Mouse (Mus musculus) forebrain, embryonic 15.5 days (tissue): ENCODE data around the gene Ifit3. TPM values are rescaled to one million over a fixed set of nuclear protein-coding genes. Genes with fewer than 3 reads are reported as not detected.
"Not testable (repeated sequence)": the region's sequence is repeated elsewhere in the genome, so short reads cannot be mapped to it uniquely, and the experiment has no call there.

Experiments used
- ATAC-seq: fragments of 200-750 bp; cut with Nextera tagmentation; replicated peaks from 2 replicates; pipeline ENCODE4 v1.8.0; 2017; ENCODE audit warnings: mild to moderate bottlenecking, moderate TSS enrichment, moderate library complexity
- H3K27ac ChIP-seq: fragments of 300-500 bp; sonication (generic); replicated peaks from 2 replicates; pipeline ENCODE4 v1.5.1; 2015; ENCODE audit warnings: mild to moderate bottlenecking, inconsistent platforms
- H3K27me3 ChIP-seq: fragments of 300-500 bp; sonication (generic); 2 replicates; pipeline ENCODE4 v1.6.1; 2015; ENCODE audit warnings: inconsistent platforms
- H3K36me3 ChIP-seq: fragments of 300-500 bp; sonication (generic); 2 replicates; pipeline ENCODE4 v1.6.1; 2015; ENCODE audit warnings: mild to moderate bottlenecking, inconsistent platforms
- H3K4me1 ChIP-seq: fragments of 300-500 bp; sonication (generic); 2 replicates; pipeline ENCODE4 v1.6.1; 2015; ENCODE audit warnings: inconsistent platforms
- H3K4me2 ChIP-seq: fragments of 300-500 bp; sonication (generic); replicated peaks from 2 replicates; pipeline ENCODE4 v1.6.1; 2015; ENCODE audit warnings: mild to moderate bottlenecking, inconsistent platforms
- H3K4me3 ChIP-seq: fragments of 300-500 bp; sonication (generic); 2 replicates; pipeline ENCODE4 v1.5.1; 2015; ENCODE audit warnings: mild to moderate bottlenecking, inconsistent platforms
- H3K9ac ChIP-seq: fragments of 300-500 bp; sonication (generic); replicated peaks from 2 replicates; pipeline ENCODE4 v1.6.1; 2015; ENCODE audit warnings: mild to moderate bottlenecking, inconsistent platforms
- H3K9me3 ChIP-seq: fragments of 300-500 bp; sonication (generic); 2 replicates; pipeline ENCODE4 v1.6.1; 2016; ENCODE audit warnings: inconsistent platforms
- WGBS: fragments of 180-500 bp; shearing (Covaris S2); methylation state at CpG from one replicate; pipeline ENCODE4 v1.1.7; 2015; ENCODE audit warnings: mixed read lengths; 5-methylcytosine and 5-hydroxymethylcytosine counted together
- polyA plus RNA-seq: library from polyadenylated mRNA; unstranded; fragments of >200 nt; fragmentation: Nextera tagmentation; extraction: Ambion mirVana; gene quantifications from 2 replicates; pipeline ENCODE4 v1.2.1, GENCODE M21; 2015

The Ifit3 gene
- polyA plus RNA-seq, 1 experiment from 2014 or later, result 1.1 TPM

- not testable (repeated sequence) for H3K4me3 ChIP-seq, H3K4me2 ChIP-seq, H3K27ac ChIP-seq, H3K9me3 ChIP-seq, H3K9ac ChIP-seq, H3K27me3 ChIP-seq, H3K4me1 ChIP-seq, H3K36me3 ChIP-seq, ATAC-seq
- WGBS, result 75% methylated on average over 3 of the region's 3 CpGs
Observed at GRCm38 (mm10) chr19:34594523-34594922, 11.2 kb downstream of the Ifit3 start.

- Histone ChIP-seq H3K27ac (no peak overlapping the region), H3K9me3 (no peaks in the 10 kb centered on the region), H3K36me3 (no peaks in the 10 kb centered on the region), H3K27me3 (no peaks in the 10 kb centered on the region), H3K4me3 (no peak overlapping the region), H3K9ac (no peak overlapping the region), H3K4me2 (no peak overlapping the region), H3K4me1 (0 out of 2 replicates have a peak, but pooled peaks cover 3% of the 10 kb centered on the region)
- no peak for ATAC-seq
Observed at GRCm38 (mm10) chr19:34596811-34597210, 13.5 kb downstream of the Ifit3 start.

- 67% methylated on average over 2 of the region's 2 CpGs for WGBS
- peak; percentile 72; the same call in 1 of the 2 replicates for ATAC-seq
Observed at GRCm38 (mm10) chr19:34598341-34598740, 15.0 kb downstream of the Ifit3 start.

GRCm38 (mm10) chr19:34599250-34599649, 15.9 kb downstream of the Ifit3 start:
- not testable (repeated sequence) for H3K4me1 ChIP-seq, H3K4me3 ChIP-seq, H3K27me3 ChIP-seq, H3K27ac ChIP-seq, H3K36me3 ChIP-seq, H3K4me2 ChIP-seq, ATAC-seq, H3K9ac ChIP-seq, H3K9me3 ChIP-seq

More at GRCm38 (mm10) chr19:34598341-34598740, 15.0 kb downstream of the Ifit3 start:
- H3K36me3 ChIP-seq, result no peaks in the 10 kb centered on the region
- H3K4me3 ChIP-seq, result no peak overlapping the region
- no peak overlapping the region for H3K9ac ChIP-seq
- H3K9me3 ChIP-seq, result no peaks in the 10 kb centered on the region
- 0 out of 2 replicates have a peak, but pooled peaks cover 3% of the 10 kb centered on the region for H3K4me1 ChIP-seq
- no peak overlapping the region for H3K27ac ChIP-seq
- H3K27me3 ChIP-seq, result no peaks in the 10 kb centered on the region
- no peak overlapping the region for H3K4me2 ChIP-seq

GRCm38 (mm10) chr19:34601888-34602287, 18.6 kb downstream of the Ifit3 start, which contains the start of gene Ifit1bl1:
Gene Ifit1bl1 (minus strand): TSS chr19:34601956.
- not testable (repeated sequence) for H3K4me2 ChIP-seq, H3K9me3 ChIP-seq, H3K4me3 ChIP-seq, H3K27me3 ChIP-seq, H3K27ac ChIP-seq, ATAC-seq, H3K9ac ChIP-seq, H3K36me3 ChIP-seq, H3K4me1 ChIP-seq
- WGBS, result 44% methylated on average over 1 of the region's 1 CpGs

- no peak overlapping the region for H3K4me3 ChIP-seq
- no peaks in the 10 kb centered on the region for H3K36me3 ChIP-seq
- no peak overlapping the region for H3K27ac ChIP-seq
- H3K4me1 ChIP-seq, result 0 out of 2 replicates have a peak, but pooled peaks cover 3% of the 10 kb centered on the region
- H3K27me3 ChIP-seq, result no peaks in the 10 kb centered on the region
- no peak overlapping the region for H3K4me2 ChIP-seq
- 91% methylated on average over 3 of the region's 3 CpGs for WGBS
- H3K9ac ChIP-seq, result no peak overlapping the region
- no peak for ATAC-seq
- no peaks in the 10 kb centered on the region for H3K9me3 ChIP-seq
Observed at GRCm38 (mm10) chr19:34605472-34605871, 22.1 kb downstream of the Ifit3 start.

- 50% methylated on average over 4 of the region's 4 CpGs for WGBS
- not testable (repeated sequence) for H3K27ac ChIP-seq, H3K9ac ChIP-seq, H3K9me3 ChIP-seq, H3K4me3 ChIP-seq, H3K27me3 ChIP-seq, H3K4me2 ChIP-seq, H3K36me3 ChIP-seq, H3K4me1 ChIP-seq
- ATAC-seq, result peak; percentile 46
Observed at GRCm38 (mm10) chr19:34607237-34608051, 24.1 kb downstream of the Ifit3 start, which contains the start of gene Ifit3b. Gene Ifit3b (plus strand): TSS chr19:34607970.

- H3K4me2 ChIP-seq, H3K4me3 ChIP-seq, H3K27ac ChIP-seq, H3K36me3 ChIP-seq, ATAC-seq, H3K27me3 ChIP-seq, H3K9ac ChIP-seq, H3K9me3 ChIP-seq, H3K4me1 ChIP-seq: not testable (repeated sequence)
- WGBS, result 75% methylated on average over 3 of the region's 3 CpGs
Observed at GRCm38 (mm10) chr19:34610118-34610517, 26.8 kb downstream of the Ifit3 start.

GRCm38 (mm10) chr19:34612243-34613001, 29.1 kb downstream of the Ifit3 start:
- not testable (repeated sequence) for H3K27ac ChIP-seq, H3K4me2 ChIP-seq, H3K9me3 ChIP-seq, H3K36me3 ChIP-seq, H3K4me3 ChIP-seq, ATAC-seq, H3K4me1 ChIP-seq, H3K27me3 ChIP-seq, H3K9ac ChIP-seq
- 86% methylated on average over 5 of the region's 11 CpGs for WGBS

- Histone ChIP-seq H3K9me3 (no peaks in the 10 kb centered on the region), H3K4me1 (no peaks in the 10 kb centered on the region), H3K27me3 (no peaks in the 10 kb centered on the region), H3K27ac (no peak overlapping the region), H3K4me2 (no peak overlapping the region), H3K9ac (no peak overlapping the region), H3K36me3 (no peaks in the 10 kb centered on the region), H3K4me3 (no peak overlapping the region)
- ATAC-seq, result no peak
- WGBS, result 94% methylated on average over 5 of the region's 5 CpGs
Observed at GRCm38 (mm10) chr19:34620871-34621270, 37.5 kb downstream of the Ifit3 start.

- no peak for ATAC-seq
- Histone ChIP-seq H3K27ac (no peak overlapping the region), H3K4me3 (no peak overlapping the region), H3K4me2 (no peak overlapping the region), H3K4me1 (no peaks in the 10 kb centered on the region), H3K27me3 (no peaks in the 10 kb centered on the region), H3K9ac (no peak overlapping the region), H3K9me3 (no peaks in the 10 kb centered on the region), H3K36me3 (no peaks in the 10 kb centered on the region)
- 96% methylated on average over 6 of the region's 6 CpGs for WGBS
Observed at GRCm38 (mm10) chr19:34623781-34624180, 40.5 kb downstream of the Ifit3 start.

- Histone ChIP-seq H3K27ac (no peak overlapping the region), H3K36me3 (no peaks in the 10 kb centered on the region), H3K27me3 (no peaks in the 10 kb centered on the region), H3K4me1 (no peaks in the 10 kb centered on the region), H3K9me3 (no peaks in the 10 kb centered on the region), H3K4me3 (no peak overlapping the region), H3K9ac (no peak overlapping the region), H3K4me2 (no peak overlapping the region)
- WGBS, result 84% methylated on average over 4 of the region's 4 CpGs
- no peak for ATAC-seq
Observed at GRCm38 (mm10) chr19:34624663-34625062, 41.3 kb downstream of the Ifit3 start.
